Mouse (Mus musculus) limb, embryonic 14.5 days (tissue): ENCODE measurements around the gene Musk. TPM values are rescaled to one million over a fixed set of nuclear protein-coding genes. Genes with fewer than 3 reads are reported as not detected.

ENCODE experiments used
- ATAC-seq: fragments of 200-750 bp; cut with Nextera tagmentation; 2 replicates; pipeline ENCODE4 v1.8.0; 2017; ENCODE audit warnings: low read depth, moderate number of reproducible peaks, moderate TSS enrichment; ENCODE audit not compliant: low FRiP score
- DNase-seq: peaks from one replicate; pipeline ENCODE4 v3.0.0-alpha.2; 2015; ENCODE audit warnings: low spot score
- H3K27ac ChIP-seq: fragments of 300-500 bp; sonication (generic); replicated peaks from 2 replicates; pipeline ENCODE4 v1.5.1; 2014; ENCODE audit warnings: low read depth, mild to moderate bottlenecking, low read length, moderate library complexity, mixed read lengths
- H3K27me3 ChIP-seq: fragments of 300-500 bp; sonication (generic); 2 replicates; pipeline ENCODE4 v1.6.1; 2014; ENCODE audit warnings: low read length, mixed read lengths; ENCODE audit not compliant: control insufficient read depth, insufficient read depth
- H3K36me3 ChIP-seq: fragments of 300-500 bp; sonication (generic); 2 replicates; pipeline ENCODE4 v1.6.1; 2014; ENCODE audit warnings: mild to moderate bottlenecking, low read length, moderate library complexity, mixed read lengths; ENCODE audit not compliant: control insufficient read depth, insufficient read depth
- H3K4me1 ChIP-seq: fragments of 300-500 bp; sonication (generic); 2 replicates; pipeline ENCODE4 v1.6.1; 2014; ENCODE audit warnings: antibody characterized with exemption, low read length, mixed read lengths; ENCODE audit not compliant: control insufficient read depth, insufficient read depth
- H3K4me2 ChIP-seq: fragments of 300-500 bp; sonication (generic); replicated peaks from 2 replicates; pipeline ENCODE4 v1.6.1; 2014; ENCODE audit warnings: low read depth, mild to moderate bottlenecking, low read length, moderate library complexity; ENCODE audit not compliant: severe bottlenecking
- H3K4me3 ChIP-seq: fragments of 300-500 bp; sonication (generic); replicated peaks from 2 replicates; pipeline ENCODE4 v1.5.1; 2014; ENCODE audit warnings: low read length
- H3K9ac ChIP-seq: fragments of 300-500 bp; sonication (generic); 2 replicates; pipeline ENCODE4 v1.6.1; 2014; ENCODE audit warnings: mild to moderate bottlenecking, low read depth, low read length, moderate library complexity; ENCODE audit not compliant: severe bottlenecking
- H3K9me3 ChIP-seq: fragments of 300-500 bp; sonication (generic); 2 replicates; pipeline ENCODE4 v1.6.1; 2016; ENCODE audit warnings: low read length; ENCODE audit not compliant: control insufficient read depth
- POLR2A ChIP-seq: fragments of 200-500 bp; IDR thresholded peaks from 2 replicates; pipeline ENCODE4 v1.8.0; 2012; ENCODE audit warnings: inconsistent platforms, mild to moderate bottlenecking, moderate library complexity, borderline replicate concordance; ENCODE audit not compliant: insufficient read depth, insufficient read length; ENCODE audit errors: extremely low read depth
- WGBS: fragments of 180-500 bp; shearing (Covaris S2); extraction: QIAGEN DNeasy Blood & Tissue Kit; methylation state at CpG from one replicate; pipeline ENCODE4 v1.1.7; 2014; 5-methylcytosine and 5-hydroxymethylcytosine counted together
- polyA plus RNA-seq, 2 experiments: library from polyadenylated mRNA; depleted of rRNA in 1 of 2; stranded (reverse) in 1 of 2; unstranded in 1 of 2; fragments of >200 nt; fragmentation: Nextera tagmentation in 1 of 2; extraction: Ambion mirVana in 1 of 2; gene quantifications; 2 replicates each; pipeline versions ENCODE4 v1.2.1 to v1.2.3; 2012 to 2014

The Musk gene
- polyA plus RNA-seq, 2 experiments = 3.3 to 9.7 TPM

DNA sequence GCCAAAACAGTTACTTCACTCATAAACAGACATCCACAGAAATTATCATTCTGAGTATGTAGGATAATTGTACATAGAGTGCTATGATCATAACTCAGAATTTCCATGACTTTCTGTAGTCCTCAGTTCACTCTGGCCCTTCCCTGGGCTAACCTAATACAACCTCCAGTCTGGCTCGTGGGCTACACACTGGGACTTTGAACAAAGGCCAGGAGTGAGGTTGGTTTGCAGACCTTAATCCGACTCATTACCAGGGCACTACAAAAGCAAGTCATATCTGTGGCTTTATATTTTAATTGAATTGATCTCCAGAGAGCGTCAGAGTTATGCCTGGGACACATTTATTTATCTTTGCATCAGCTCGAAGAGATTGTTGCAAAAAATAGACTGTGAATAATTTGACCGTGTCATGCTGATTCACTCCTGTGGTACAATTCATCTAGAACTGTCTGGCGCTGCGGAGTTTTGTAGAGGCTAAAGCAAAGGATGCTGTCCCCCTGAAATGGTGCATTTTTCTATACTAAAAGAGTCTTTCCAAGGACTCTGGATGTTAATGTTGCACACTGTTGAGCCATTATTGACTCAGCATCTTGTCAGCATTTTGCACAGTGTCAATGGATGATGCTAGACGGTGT is 10.4 kb upstream of the Musk start:
- DNase-seq (no peak), ATAC-seq (no peak)
- no peak overlapping the region for H3K27ac ChIP-seq
- H3K4me3 ChIP-seq = no peak overlapping the region
- H3K9me3 ChIP-seq = no peaks in the 10 kb centered on the region
- WGBS = 71% methylated on average over 8 of the region's 8 CpGs
- H3K27me3 ChIP-seq = no peaks in the 10 kb centered on the region
- H3K9ac ChIP-seq = no peak overlapping the region
- peaks cover 17% of the 10 kb centered on the region for H3K4me1 ChIP-seq
- H3K4me2 ChIP-seq = no peak overlapping the region
- no peaks in the 10 kb centered on the region for H3K36me3 ChIP-seq
- no peak for TF ChIP-seq POLR2A

- no peak overlapping the region for H3K27ac ChIP-seq
- H3K9me3 ChIP-seq = no peaks in the 10 kb centered on the region
- TF ChIP-seq POLR2A = no peak
- H3K36me3 ChIP-seq = no peaks in the 10 kb centered on the region
- no peaks in the 10 kb centered on the region for H3K27me3 ChIP-seq
- H3K4me3 ChIP-seq = no peak overlapping the region
- DNase-seq (peak; percentile 18), ATAC-seq (no peak)
- no peak overlapping the region for H3K9ac ChIP-seq
- WGBS = 79% methylated on average over 6 of the region's 6 CpGs
- H3K4me1 ChIP-seq = no peaks in the 10 kb centered on the region
- H3K4me2 ChIP-seq = no peak overlapping the region
Measured at GRCm38 (mm10) chr4:58278368-58278767, 7.4 kb upstream of the Musk start.

DNA sequence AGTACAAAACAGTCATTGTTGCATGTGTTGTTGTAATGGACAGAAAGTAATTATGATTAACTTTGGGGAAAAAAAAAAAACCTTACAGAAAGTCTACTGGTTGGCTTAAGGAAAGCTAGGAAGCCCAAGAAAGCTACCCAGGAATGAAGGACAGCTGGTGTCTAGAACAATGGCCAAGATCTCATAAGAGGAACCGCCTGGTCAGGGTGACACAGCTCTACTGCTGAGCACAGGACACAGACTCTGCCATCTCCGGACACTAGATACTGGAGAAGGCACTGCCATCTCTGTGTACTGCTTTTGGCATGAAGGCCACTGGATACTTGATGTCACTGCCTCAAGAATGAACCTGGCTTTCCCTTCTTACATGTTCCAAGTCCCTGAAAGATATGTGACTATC is 5.6 kb upstream of the Musk start:
- TF ChIP-seq POLR2A = no peak
- ATAC-seq (no peak), DNase-seq (no peak)
- Histone ChIP-seq H3K4me2 (no peak overlapping the region), H3K27ac (no peak overlapping the region), H3K36me3 (no peaks in the 10 kb centered on the region), H3K27me3 (no peaks in the 10 kb centered on the region), H3K9ac (no peak overlapping the region), H3K4me3 (no peak overlapping the region), H3K4me1 (no peaks in the 10 kb centered on the region), H3K9me3 (no peaks in the 10 kb centered on the region)
- 91% methylated on average over 2 of the region's 2 CpGs for WGBS

GRCm38 (mm10) chr4:58286368-58287090 is 769 bp downstream of the Musk start:
- ATAC-seq (peak; percentile 38; the same call in 1 of the 2 replicates), DNase-seq (peak; percentile 73)
- Histone ChIP-seq H3K9me3 (no peaks in the 10 kb centered on the region), H3K9ac (no peak overlapping the region), H3K36me3 (no peaks in the 10 kb centered on the region), H3K4me1 (peaks cover 9% of the 10 kb centered on the region), H3K27me3 (no peaks in the 10 kb centered on the region), H3K27ac (no peak overlapping the region), H3K4me3 (0 out of 2 replicates have a peak overlapping the region, but pooled peaks have one; percentile 1), H3K4me2 (peak overlapping the region; percentile 14; the same call in 1 of the 2 replicates)
- TF ChIP-seq POLR2A = no peak
- 29% methylated on average over 9 of the region's 9 CpGs for WGBS

DNA sequence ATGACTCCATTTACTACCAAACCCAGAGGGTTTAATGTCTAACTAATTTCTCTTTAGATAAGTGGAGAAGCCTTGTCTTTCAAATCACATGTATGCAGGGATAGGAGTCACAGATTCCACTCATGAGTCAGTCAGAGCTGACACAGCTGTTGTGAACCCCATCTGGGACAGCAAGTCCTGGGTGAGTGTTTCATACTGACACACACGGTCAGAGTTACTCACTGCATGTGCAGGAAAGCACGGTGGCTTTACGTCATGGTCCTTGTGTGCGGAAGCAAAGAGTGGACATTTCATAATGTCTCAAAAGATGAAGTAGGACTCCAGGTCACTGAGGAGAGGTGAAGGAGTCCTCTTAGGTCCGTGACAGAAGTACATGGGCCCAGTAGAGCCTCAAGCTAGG is 3.0 kb downstream of the Musk start:
- Histone ChIP-seq H3K27me3 (no peaks in the 10 kb centered on the region), H3K9ac (no peak overlapping the region), H3K27ac (no peak overlapping the region), H3K9me3 (no peaks in the 10 kb centered on the region), H3K36me3 (no peaks in the 10 kb centered on the region), H3K4me1 (peaks cover 9% of the 10 kb centered on the region), H3K4me3 (no peak overlapping the region), H3K4me2 (no peak overlapping the region)
- WGBS = 73% methylated on average over 5 of the region's 5 CpGs
- DNase-seq = no peak
- no peak for TF ChIP-seq POLR2A
- ATAC-seq = peak; percentile 62
